Mouse (Mus musculus): ENCODE data around the gene Tas2r123.

Tas2r123 gene

DNA sequence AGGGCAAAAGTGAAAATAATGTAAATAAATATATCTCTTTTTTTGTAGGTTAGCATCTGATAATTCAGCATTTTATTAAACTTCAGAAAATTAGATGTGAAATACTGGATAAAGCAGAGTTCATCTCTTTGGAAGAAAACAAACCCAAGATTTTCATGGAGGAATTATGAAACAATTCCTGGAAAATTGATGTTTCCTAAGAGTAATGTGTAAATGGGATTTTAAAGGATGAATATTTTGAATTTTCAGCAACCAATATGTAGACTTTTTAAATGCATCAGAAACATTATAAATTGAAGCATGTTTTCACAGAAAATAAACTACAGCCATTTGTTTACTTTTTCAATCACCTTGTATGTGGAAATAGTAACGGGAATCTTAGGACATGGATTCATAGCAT lies at the start of gene Tas2r123:
Gene Tas2r123 (plus strand): TSS at position 301 of the 400 bp plus-strand sequence.
- DNase-seq = no peak

GRCm38 (mm10) chr6:132802518-132802917 lies 44.4 kb upstream of the Tas2r123 start, which contains the start of gene Tas2r117:
Tas2r117 (plus strand) TSS chr6:132802818.
- DNase-seq = no peak

GRCm38 (mm10) chr6:132855138-132855537 lies 8.2 kb downstream of the Tas2r123 start, which contains the start of gene Tas2r116:
Tas2r116 (plus strand) TSS chr6:132855438.
- no peak for DNase-seq

DNA sequence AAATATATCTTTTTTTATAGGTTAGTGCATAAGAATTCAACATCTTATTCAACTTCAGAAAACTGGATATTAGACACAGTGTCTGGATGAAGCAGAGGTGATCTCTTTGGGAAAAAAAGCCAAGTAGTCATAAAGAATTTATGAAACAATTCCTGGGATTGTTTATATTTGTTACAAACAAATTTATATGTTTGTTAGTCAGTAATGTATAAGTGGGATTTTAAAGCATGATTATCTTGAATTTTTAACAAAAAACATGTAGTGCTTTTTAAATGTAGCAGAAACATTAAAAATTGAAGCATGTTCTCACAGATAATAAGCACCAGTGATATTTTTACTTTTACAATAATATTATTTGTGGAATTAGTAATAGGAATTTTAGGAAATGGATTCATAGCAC lies 20.8 kb downstream of the Tas2r123 start, which contains the start of gene Tas2r110:
Gene Tas2r110 (plus strand): TSS at position 301 of the 400 bp plus-strand sequence.
- no peak for DNase-seq

- DNase-seq = no peak
These were observed 45.8 kb downstream of the Tas2r123 start, which contains the start of gene Tas2r113 for GRCm38 (mm10) chr6:132892711-132893110. Tas2r113 (plus strand) TSS chr6:132893011.

Measured in cerebellum, adult 11 months (tissue).